Mouse (Mus musculus) heart, embryonic 12.5 days (tissue): ENCODE measurements around the gene Ogfod2. TPM values are rescaled to one million over a fixed set of nuclear protein-coding genes. Genes with fewer than 3 reads are reported as not detected.

Experiments
- ATAC-seq: fragments of 200-750 bp; cut with Nextera tagmentation; 2 replicates; pipeline ENCODE4 v1.8.0; 2017; ENCODE audit warnings: moderate TSS enrichment, moderate library complexity; ENCODE audit not compliant: insufficient number of reproducible peaks, low FRiP score
- H3K27ac ChIP-seq: fragments of 300-500 bp; sonication (generic); 2 replicates; pipeline ENCODE4 v1.5.1; 2016; ENCODE audit warnings: mild to moderate bottlenecking, moderate library complexity; ENCODE audit not compliant: poor library complexity, severe bottlenecking
- H3K27me3 ChIP-seq: fragments of 300-500 bp; sonication (generic); replicated peaks from 2 replicates; pipeline ENCODE4 v1.6.1; 2016; ENCODE audit warnings: mild to moderate bottlenecking, moderate library complexity
- H3K36me3 ChIP-seq: fragments of 300-500 bp; sonication (generic); 2 replicates; pipeline ENCODE4 v1.6.1; 2016; ENCODE audit warnings: mild to moderate bottlenecking, moderate library complexity
- H3K4me1 ChIP-seq: fragments of 300-500 bp; sonication (generic); replicated peaks from 2 replicates; pipeline ENCODE4 v1.6.1; 2016; ENCODE audit warnings: mild to moderate bottlenecking
- H3K4me2 ChIP-seq: fragments of 300-500 bp; sonication (generic); 2 replicates; pipeline ENCODE4 v1.6.1; 2016; ENCODE audit warnings: mild to moderate bottlenecking, moderate library complexity
- H3K4me3 ChIP-seq: fragments of 300-500 bp; sonication (generic); 2 replicates; pipeline ENCODE4 v1.5.1; 2016; ENCODE audit warnings: mild to moderate bottlenecking
- H3K9ac ChIP-seq: fragments of 300-500 bp; sonication (generic); 2 replicates; pipeline ENCODE4 v1.6.1; 2016; ENCODE audit warnings: mild to moderate bottlenecking, moderate library complexity
- H3K9me3 ChIP-seq: fragments of 300-500 bp; sonication (generic); replicated peaks from 2 replicates; pipeline ENCODE4 v1.6.1; 2016; ENCODE audit warnings: mild to moderate bottlenecking, moderate library complexity
- WGBS: fragments of 180-500 bp; shearing (Covaris S2); methylation state at CpG from one replicate; pipeline ENCODE4 v1.1.7; 2016; 5-methylcytosine and 5-hydroxymethylcytosine counted together
- polyA plus RNA-seq: library from polyadenylated mRNA; unstranded; fragments of >200 nt; fragmentation: Nextera tagmentation; extraction: Ambion mirVana; gene quantifications from 2 replicates; pipeline ENCODE4 v1.2.1, GENCODE M21; 2016

Gene Ogfod2
- polyA plus RNA-seq, 1 experiment from 2014 or later = 16.1 TPM

DNA sequence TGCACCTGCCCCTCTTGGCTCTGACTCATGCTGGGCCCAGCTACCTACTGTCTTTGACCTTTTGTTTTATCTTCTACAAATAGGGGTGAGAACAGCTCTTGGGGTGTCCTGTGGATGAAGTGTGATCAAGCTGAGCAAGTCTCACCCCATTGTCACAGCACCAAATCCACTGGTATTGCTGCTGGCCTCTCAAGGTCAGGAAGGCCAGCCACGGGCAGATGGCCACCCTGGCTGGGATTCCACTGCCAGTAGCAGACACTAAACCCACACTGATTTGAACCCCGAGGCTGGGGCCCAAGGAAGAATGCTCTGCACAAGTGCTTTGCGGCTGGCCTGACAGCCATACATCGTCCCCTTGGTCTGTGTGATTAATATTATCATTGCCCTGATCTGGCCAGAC, 46.2 kb downstream of the Ogfod2 start:
- WGBS = 47% methylated on average over 4 of the region's 4 CpGs
- Histone ChIP-seq H3K4me2 (no peak overlapping the region), H3K4me3 (no peak overlapping the region), H3K4me1 (peaks cover 60% of the 10 kb centered on the region), H3K9me3 (no peaks in the 10 kb centered on the region), H3K9ac (peak overlapping the region; percentile 6; the same call in 1 of the 2 replicates), H3K27ac (0 out of 2 replicates have a peak overlapping the region, but pooled peaks have one; percentile 14), H3K27me3 (no peaks in the 10 kb centered on the region), H3K36me3 (no peaks in the 10 kb centered on the region)
- no peak for ATAC-seq

DNA sequence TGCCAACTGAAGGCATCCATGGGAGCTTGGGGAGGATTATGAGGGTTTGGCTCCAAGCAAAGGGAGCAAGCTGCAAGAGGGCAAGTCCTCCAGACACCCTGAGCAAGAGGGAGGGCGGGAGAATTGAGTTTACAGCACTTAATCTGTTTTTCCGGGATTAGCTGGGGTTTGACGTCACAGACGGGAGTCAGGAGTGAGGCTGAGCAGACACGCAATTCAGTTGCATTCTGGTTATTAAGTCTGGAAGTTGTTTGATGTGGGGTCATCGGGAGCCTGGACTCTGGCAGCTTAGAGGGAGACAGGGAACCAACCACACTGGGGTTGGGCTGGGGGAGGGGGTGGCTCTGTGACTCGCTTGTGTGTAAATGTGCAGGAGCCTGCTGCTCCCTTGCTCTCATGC, 47.4 kb downstream of the Ogfod2 start:
- Histone ChIP-seq H3K36me3 (no peaks in the 10 kb centered on the region), H3K4me1 (peaks cover 68% of the 10 kb centered on the region), H3K4me3 (no peak overlapping the region), H3K9ac (peak overlapping the region; percentile 33; the same call in 1 of the 2 replicates), H3K9me3 (no peaks in the 10 kb centered on the region), H3K4me2 (no peak overlapping the region; the same call in 1 of the 2 replicates), H3K27ac (peak overlapping the region; percentile 22), H3K27me3 (no peaks in the 10 kb centered on the region)
- WGBS = 31% methylated on average over 7 of the region's 7 CpGs
- ATAC-seq = no peak

DNA sequence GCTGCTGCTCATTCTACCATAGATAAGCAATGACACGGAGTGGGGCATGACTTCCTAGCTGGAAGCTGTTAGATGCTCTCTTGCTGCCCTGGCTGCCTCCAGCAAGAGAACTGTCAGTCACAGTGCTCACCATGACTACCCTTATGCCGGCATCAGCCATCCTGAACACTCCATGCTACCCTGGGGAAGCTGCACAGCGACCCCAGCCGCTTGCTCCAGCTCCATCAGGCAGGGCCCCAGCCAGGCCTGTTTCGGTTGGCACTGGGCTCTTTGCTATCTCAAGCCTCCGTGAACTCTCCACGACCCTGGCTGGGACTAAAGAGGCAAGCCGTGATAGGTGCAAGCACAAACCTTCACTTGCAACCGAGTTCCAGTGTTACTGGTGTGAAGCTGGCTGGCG, 49.7 kb downstream of the Ogfod2 start:
- H3K27ac ChIP-seq = peak overlapping the region; percentile 75
- H3K4me1 ChIP-seq = peaks cover 85% of the 10 kb centered on the region
- WGBS = 13% methylated on average over 10 of the region's 10 CpGs
- peak; percentile 74 for ATAC-seq
- no peak overlapping the region for H3K4me3 ChIP-seq
- no peaks in the 10 kb centered on the region for H3K27me3 ChIP-seq
- no peaks in the 10 kb centered on the region for H3K36me3 ChIP-seq
- no peak overlapping the region for H3K9ac ChIP-seq
- no peaks in the 10 kb centered on the region for H3K9me3 ChIP-seq
- peak overlapping the region; percentile 29; the same call in 1 of the 2 replicates for H3K4me2 ChIP-seq

DNA sequence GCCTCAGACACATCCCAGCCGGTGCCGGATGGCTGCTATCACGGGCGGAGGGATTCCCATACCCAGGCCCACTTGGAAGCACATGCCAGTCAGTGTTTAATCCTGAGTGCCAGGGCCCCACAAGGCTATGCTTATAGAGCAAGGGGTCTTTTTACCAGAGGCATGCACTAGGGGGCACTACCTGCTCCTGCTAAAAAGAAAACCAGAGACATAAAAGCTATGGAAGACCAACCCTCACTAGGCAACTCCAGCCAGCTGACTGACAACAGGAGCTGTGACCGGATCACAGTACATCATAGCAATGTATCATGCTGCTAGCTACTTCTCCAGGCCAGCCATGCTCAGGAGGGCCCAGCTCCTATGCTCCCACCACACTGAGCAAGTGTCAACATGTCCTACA, 50.5 kb downstream of the Ogfod2 start:
- peaks cover 92% of the 10 kb centered on the region for H3K4me1 ChIP-seq
- 40% methylated on average over 5 of the region's 5 CpGs for WGBS
- ATAC-seq = no peak
- H3K27ac ChIP-seq = peak overlapping the region; percentile 75
- no peaks in the 10 kb centered on the region for H3K9me3 ChIP-seq
- H3K36me3 ChIP-seq = no peaks in the 10 kb centered on the region
- H3K27me3 ChIP-seq = no peaks in the 10 kb centered on the region
- no peak overlapping the region for H3K9ac ChIP-seq
- H3K4me2 ChIP-seq = peak overlapping the region; percentile 29; the same call in 1 of the 2 replicates
- H3K4me3 ChIP-seq = no peak overlapping the region

DNA sequence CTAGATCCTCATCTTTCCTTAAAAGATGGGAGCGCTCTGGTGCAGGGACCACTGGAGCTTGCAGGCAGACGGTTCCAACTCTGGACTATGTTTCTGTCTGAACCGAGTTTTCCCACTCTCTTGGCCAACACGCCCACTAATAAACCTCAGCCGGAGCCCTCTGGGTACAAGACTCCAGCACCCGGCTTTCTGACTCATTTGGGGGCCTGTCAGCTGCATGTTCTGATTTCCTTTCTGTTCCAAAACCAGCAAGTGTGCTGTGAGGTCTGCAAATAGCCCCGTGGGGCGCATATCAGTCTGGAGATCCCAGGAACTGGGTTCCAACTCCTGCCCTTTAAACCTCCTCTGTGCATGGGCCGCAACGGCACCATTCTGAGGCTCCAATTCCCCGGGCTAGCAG, 51.3 kb downstream of the Ogfod2 start:
- Histone ChIP-seq H3K27me3 (no peaks in the 10 kb centered on the region), H3K9ac (no peak overlapping the region), H3K4me1 (peaks cover 95% of the 10 kb centered on the region), H3K9me3 (no peaks in the 10 kb centered on the region), H3K4me2 (no peak overlapping the region), H3K4me3 (no peak overlapping the region), H3K36me3 (no peaks in the 10 kb centered on the region), H3K27ac (no peak overlapping the region)
- 75% methylated on average over 11 of the region's 11 CpGs for WGBS
- no peak for ATAC-seq

Other genes starting within 250 kb of the Ogfod2 start
- not detected in 2 replicates for gene Hcar2, start 246.8 kb upstream of the Ogfod2 start, polyA plus RNA-seq
- gene Hcar1, start 232.3 kb upstream of the Ogfod2 start, polyA plus RNA-seq = 0.11 and 0.22 TPM in 2 replicates
- gene Denr, start 205.1 kb upstream of the Ogfod2 start, polyA plus RNA-seq = 109 and 120 TPM in 2 replicates
- gene Gm43518, start 184.9 kb upstream of the Ogfod2 start, polyA plus RNA-seq = 0.90 and 2.1 TPM in 2 replicates
- gene Ccdc62, start 181.6 kb upstream of the Ogfod2 start, polyA plus RNA-seq = 2.5 and 7.1 TPM in 2 replicates
- 4.8 and 7.5 TPM in 2 replicates for gene Hip1r, start 138.7 kb upstream of the Ogfod2 start, polyA plus RNA-seq
- 61.9 and 64.4 TPM in 2 replicates for gene Vps37b, start 80.0 kb upstream of the Ogfod2 start, polyA plus RNA-seq
- gene Abcb9, start 16.5 kb upstream of the Ogfod2 start, polyA plus RNA-seq = 1.6 and 1.7 TPM in 2 replicates
- 69.7 and 78.8 TPM in 2 replicates for gene Arl6ip4, start 3.8 kb downstream of the Ogfod2 start, polyA plus RNA-seq
- gene Pitpnm2, start 137.5 kb downstream of the Ogfod2 start, polyA plus RNA-seq = 7.5 and 7.8 TPM in 2 replicates
- gene Mphosph9, start 215.7 kb downstream of the Ogfod2 start, polyA plus RNA-seq = 13.4 and 14.8 TPM in 2 replicates
- 18.2 and 19.4 TPM in 2 replicates for gene 2810006K23Rik, start 215.8 kb downstream of the Ogfod2 start, polyA plus RNA-seq